Mouse (Mus musculus) stomach, embryonic 16.5 days (tissue): ENCODE results near the gene Lctl. TPM values are rescaled to one million over a fixed set of nuclear protein-coding genes. Genes with fewer than 3 reads are reported as not detected.

Experiments used
- ATAC-seq: fragments of 200-750 bp; cut with Nextera tagmentation; 2 replicates; pipeline ENCODE4 v1.8.0; 2017; ENCODE audit warnings: moderate number of reproducible peaks, moderate TSS enrichment; ENCODE audit not compliant: insufficient read depth, low FRiP score
- H3K27ac ChIP-seq: fragments of 300-500 bp; sonication (generic); 2 replicates; pipeline ENCODE4 v1.5.1; 2014; ENCODE audit warnings: low read length
- H3K27me3 ChIP-seq: fragments of 300-500 bp; sonication (generic); 2 replicates; pipeline ENCODE4 v1.6.1; 2014; ENCODE audit warnings: low read length, control low read depth, mixed read lengths; ENCODE audit not compliant: control insufficient read depth, insufficient read depth
- H3K36me3 ChIP-seq: fragments of 300-500 bp; sonication (generic); 2 replicates; pipeline ENCODE4 v1.6.1; 2014; ENCODE audit warnings: low read length; ENCODE audit not compliant: control insufficient read depth, insufficient read depth
- H3K4me1 ChIP-seq: fragments of 300-500 bp; sonication (generic); 2 replicates; pipeline ENCODE4 v1.6.1; 2014; ENCODE audit warnings: low read length, control low read depth, mixed read lengths; ENCODE audit not compliant: control insufficient read depth, insufficient read depth
- H3K4me2 ChIP-seq: fragments of 300-500 bp; sonication (generic); 2 replicates; pipeline ENCODE4 v1.6.1; 2014; ENCODE audit warnings: low read depth, low read length, mixed read lengths
- H3K4me3 ChIP-seq: fragments of 300-500 bp; sonication (generic); replicated peaks from 2 replicates; pipeline ENCODE4 v1.5.1; 2014; ENCODE audit warnings: mild to moderate bottlenecking, low read length
- H3K9ac ChIP-seq: fragments of 300-500 bp; sonication (generic); 2 replicates; pipeline ENCODE4 v1.6.1; 2014; ENCODE audit warnings: low read length
- H3K9me3 ChIP-seq: fragments of 300-500 bp; sonication (generic); replicated peaks from 2 replicates; pipeline ENCODE4 v1.6.1; 2016; ENCODE audit warnings: low read length, control low read depth; ENCODE audit not compliant: control insufficient read depth
- WGBS: fragments of 180-500 bp; shearing (Covaris S2); extraction: QIAGEN DNeasy Blood & Tissue Kit; methylation state at CpG from one replicate; pipeline ENCODE4 v1.1.7; 2014; 5-methylcytosine and 5-hydroxymethylcytosine counted together
- polyA plus RNA-seq: library from polyadenylated mRNA; unstranded; fragments of >200 nt; fragmentation: Nextera tagmentation; extraction: Ambion mirVana; gene quantifications from 2 replicates; pipeline ENCODE4 v1.2.1, GENCODE M21; 2015

Lctl gene
- polyA plus RNA-seq, 1 experiment from 2014 or later: 0.23 TPM

DNA sequence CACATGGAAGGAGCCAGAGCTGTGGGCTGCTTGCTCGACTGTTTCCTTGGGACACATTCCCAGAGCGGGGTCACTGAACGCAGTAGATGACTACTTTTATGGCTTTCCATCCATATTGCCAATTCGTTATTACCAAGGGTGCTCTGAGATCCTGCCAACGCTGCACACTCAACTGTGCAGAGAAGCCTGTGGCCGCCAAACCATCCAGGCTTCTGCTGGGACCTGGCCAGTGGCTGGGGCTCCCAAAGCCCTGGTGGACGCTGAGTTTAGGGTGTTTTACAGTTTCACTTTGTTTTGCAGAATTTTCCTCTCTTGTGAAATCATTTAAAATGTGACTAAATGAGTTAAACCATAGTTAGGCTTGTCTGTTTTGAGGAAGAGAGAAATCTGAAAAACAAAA lies 32.7 kb upstream of the Lctl start:
- no peaks in the 10 kb centered on the region for H3K9me3 ChIP-seq
- H3K4me2 ChIP-seq: peak overlapping the region; percentile 97
- H3K4me3 ChIP-seq: peak overlapping the region; percentile 49
- peak overlapping the region; percentile 70 for H3K27ac ChIP-seq
- no peaks in the 10 kb centered on the region for H3K36me3 ChIP-seq
- 46% methylated on average over 7 of the region's 7 CpGs for WGBS
- ATAC-seq: no peak
- H3K9ac ChIP-seq: peak overlapping the region; percentile 82
- no peaks in the 10 kb centered on the region for H3K27me3 ChIP-seq
- H3K4me1 ChIP-seq: peaks cover 29% of the 10 kb centered on the region

DNA sequence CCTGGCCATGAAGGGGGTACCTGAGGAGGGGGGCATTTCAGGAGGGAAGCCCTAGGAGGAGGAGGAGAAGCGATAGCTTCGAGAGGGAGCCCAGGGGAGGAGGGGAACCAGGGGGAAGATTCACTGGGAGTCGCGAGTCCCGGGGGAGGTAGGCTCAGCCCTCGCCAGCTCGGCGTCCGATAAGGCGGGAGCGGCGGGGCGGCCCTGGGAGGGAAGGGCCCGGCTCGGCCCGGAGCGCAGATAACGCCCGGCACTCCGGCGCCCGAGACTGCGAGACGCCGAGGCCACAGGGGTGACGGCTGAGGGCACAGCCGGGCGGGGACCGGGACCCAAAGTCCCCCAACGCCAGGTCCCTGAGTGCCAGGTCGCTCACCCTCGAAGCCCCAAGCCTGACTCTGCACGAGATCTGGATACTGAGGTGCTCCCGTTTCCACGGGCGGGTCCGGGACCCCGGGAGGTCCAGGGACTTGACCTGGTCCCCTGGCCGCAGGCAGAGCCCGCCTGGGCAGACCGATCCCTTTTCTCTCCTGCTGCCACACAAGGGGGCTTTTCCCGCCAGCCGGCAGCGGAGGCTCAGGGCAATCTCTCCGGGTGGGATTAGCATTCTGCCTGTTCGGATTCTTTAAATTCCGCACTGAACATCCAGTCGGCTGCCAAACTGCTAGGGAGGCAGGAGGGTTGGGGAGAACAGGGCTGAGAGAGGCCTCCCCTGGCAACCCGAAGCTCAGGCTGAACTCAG lies 32.1 kb upstream of the Lctl start:
- peaks cover 32% of the 10 kb centered on the region for H3K4me1 ChIP-seq

DNA sequence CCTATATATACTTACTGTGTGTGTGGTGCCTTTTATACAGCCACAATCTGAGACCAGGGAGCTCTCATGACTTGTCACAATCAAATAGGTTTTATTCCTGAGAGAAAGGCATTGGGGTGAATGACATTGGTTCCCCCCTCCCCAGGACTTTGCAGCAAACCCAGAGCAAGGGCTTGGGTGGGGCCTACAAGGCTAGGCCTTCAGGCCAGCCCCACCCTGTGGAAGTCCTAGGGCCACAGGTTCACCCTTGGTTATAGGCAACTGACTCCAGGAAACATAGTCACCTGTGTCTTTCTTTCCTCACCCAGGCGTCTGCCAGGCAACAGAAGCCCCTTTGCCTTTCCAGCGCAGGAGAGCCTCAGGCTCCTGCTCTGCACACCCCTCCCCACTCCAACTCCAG lies 31.0 kb upstream of the Lctl start:
- peaks cover 32% of the 10 kb centered on the region for H3K4me1 ChIP-seq
- H3K27me3 ChIP-seq: no peaks in the 10 kb centered on the region
- 52% methylated on average over 2 of the region's 2 CpGs for WGBS
- no peaks in the 10 kb centered on the region for H3K36me3 ChIP-seq
- H3K4me3 ChIP-seq: no peak overlapping the region
- H3K4me2 ChIP-seq: no peak overlapping the region
- H3K9me3 ChIP-seq: no peaks in the 10 kb centered on the region
- ATAC-seq: no peak
- H3K27ac ChIP-seq: peak overlapping the region; percentile 14; the same call in 1 of the 2 replicates
- H3K9ac ChIP-seq: no peak overlapping the region

More for the DNA sequence above, 32.1 kb upstream of the Lctl start:
- Histone ChIP-seq H3K4me2 (peak overlapping the region; percentile 97), H3K36me3 (no peaks in the 10 kb centered on the region), H3K27me3 (no peaks in the 10 kb centered on the region), H3K4me3 (peak overlapping the region; percentile 49), H3K9me3 (no peaks in the 10 kb centered on the region), H3K27ac (peak overlapping the region; percentile 70), H3K9ac (peak overlapping the region; percentile 82)
- peak; percentile 65 for ATAC-seq
- 5% methylated on average over 48 of the region's 49 CpGs for WGBS

DNA sequence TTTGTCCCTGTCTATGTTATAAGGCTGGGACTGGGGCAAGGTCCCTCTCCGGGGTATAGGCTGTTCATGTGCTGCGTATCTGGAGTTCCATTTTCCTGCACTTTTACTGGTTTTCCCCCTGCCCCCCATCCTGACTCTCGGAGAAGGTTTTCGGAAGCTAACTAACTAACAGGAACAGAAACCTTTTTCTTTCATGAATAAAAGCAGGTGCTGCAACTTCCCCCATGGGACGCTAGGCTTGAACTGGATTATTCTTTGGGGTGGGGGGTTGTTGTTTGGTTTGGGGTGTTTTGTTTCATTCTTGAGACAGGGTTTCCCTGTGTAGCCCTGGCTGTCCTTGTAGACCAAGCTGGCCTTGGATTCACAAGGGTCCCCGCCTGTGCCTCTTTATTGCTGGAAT lies 30.4 kb upstream of the Lctl start:
- Histone ChIP-seq H3K4me1 (peaks cover 32% of the 10 kb centered on the region), H3K4me3 (no peak overlapping the region)
- 78% methylated on average over 6 of the region's 6 CpGs for WGBS

DNA sequence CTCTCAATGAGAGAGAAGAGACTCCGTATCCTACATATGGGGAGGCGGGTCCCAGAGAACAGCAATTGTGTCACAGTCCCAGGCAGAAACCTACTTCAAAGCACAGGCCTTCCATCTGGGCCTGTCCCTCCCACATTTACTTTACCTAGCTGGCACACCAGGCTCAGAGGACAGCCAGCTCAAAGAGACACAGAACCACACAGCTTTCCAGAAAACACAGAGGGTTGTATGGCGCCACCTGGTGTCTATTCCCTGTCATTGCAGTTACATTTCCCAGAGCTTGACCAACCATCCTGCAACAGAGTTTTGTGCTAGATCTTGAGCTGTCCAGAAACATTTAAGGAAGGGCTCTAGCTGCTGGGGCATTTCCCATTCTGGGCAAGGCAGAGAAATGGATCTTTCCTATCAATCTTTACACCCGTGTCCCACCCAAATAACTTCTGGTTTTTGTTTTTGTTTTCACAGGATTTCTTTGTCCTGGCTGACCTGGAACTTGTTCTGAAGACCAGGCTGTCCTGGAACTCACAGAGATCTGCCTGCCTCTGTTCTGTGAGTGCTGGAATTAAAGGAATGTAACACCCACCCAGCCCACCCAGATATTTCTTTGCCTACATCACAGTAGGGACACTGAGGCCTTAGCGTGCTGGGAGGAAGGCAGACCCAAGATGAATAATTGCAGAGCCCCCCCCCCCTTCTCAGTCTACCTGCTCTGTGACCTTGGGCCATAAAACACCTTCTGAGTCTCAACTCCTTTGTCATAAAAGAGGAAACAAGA lies 29.3 kb upstream of the Lctl start:
- Histone ChIP-seq H3K4me3 (no peak overlapping the region), H3K27ac (peak overlapping the region; percentile 15; the same call in 1 of the 2 replicates), H3K9me3 (no peaks in the 10 kb centered on the region), H3K4me1 (peaks cover 32% of the 10 kb centered on the region), H3K36me3 (no peaks in the 10 kb centered on the region), H3K9ac (0 out of 2 replicates have a peak overlapping the region, but pooled peaks have one; percentile 17), H3K27me3 (no peaks in the 10 kb centered on the region), H3K4me2 (no peak overlapping the region)
- 47% methylated on average over 5 of the region's 5 CpGs for whole genome bisulfite sequencing
- peak; percentile 58; the same call in 1 of the 2 replicates for ATAC-seq

More for the DNA sequence above, 30.4 kb upstream of the Lctl start:
- Histone ChIP-seq H3K9ac (0 out of 2 replicates have a peak overlapping the region, but pooled peaks have one; percentile 9), H3K36me3 (no peaks in the 10 kb centered on the region), H3K9me3 (no peaks in the 10 kb centered on the region), H3K27ac (no peak overlapping the region), H3K27me3 (no peaks in the 10 kb centered on the region), H3K4me2 (no peak overlapping the region)
- ATAC-seq: no peak

DNA sequence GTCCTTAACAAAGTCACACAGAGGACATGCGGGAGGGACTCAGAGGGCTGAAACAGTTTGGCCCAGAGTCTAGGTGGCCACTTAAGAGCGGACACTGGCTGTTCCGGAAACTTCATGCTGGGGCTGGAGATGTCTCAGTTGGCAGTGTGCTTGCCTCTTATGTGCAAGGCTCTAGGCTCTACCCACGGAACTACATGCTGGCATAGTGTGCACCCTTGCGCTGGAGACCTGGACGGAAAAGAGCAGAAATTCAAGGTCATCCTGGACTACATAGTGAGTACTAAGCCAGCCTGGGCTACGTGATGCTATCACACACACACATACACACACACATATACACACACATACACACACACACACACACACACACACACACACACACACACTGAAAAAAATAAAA lies 28.6 kb upstream of the Lctl start:
- H3K4me3 ChIP-seq: no peak overlapping the region
- peaks cover 32% of the 10 kb centered on the region for H3K4me1 ChIP-seq
- ATAC-seq: no peak
- H3K27ac ChIP-seq: no peak overlapping the region
- H3K36me3 ChIP-seq: no peaks in the 10 kb centered on the region
- H3K9me3 ChIP-seq: no peaks in the 10 kb centered on the region
- H3K4me2 ChIP-seq: no peak overlapping the region
- H3K27me3 ChIP-seq: no peaks in the 10 kb centered on the region
- H3K9ac ChIP-seq: 0 out of 2 replicates have a peak overlapping the region, but pooled peaks have one; percentile 17
- 89% methylated on average over 7 of the region's 7 CpGs for WGBS

DNA sequence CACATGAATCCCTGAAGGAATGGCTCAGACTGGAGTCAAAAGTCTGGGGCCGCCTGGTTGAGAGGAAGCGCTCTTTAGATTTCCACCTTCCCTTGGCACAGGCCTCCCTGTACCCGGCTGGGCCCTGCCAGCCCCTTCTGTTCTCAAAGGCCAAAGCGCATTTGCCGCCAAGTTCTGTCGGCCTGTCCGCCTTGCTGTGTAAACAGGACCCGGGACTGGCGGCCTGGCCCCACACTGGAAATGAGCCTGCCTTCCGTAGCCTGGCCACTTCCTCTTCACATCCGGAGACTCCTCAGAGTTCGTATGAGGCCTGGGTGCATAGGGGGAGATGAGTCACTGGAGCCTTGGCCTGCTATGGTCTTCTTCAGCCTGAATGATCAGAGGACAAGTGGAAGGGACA lies 27.9 kb upstream of the Lctl start:
- H3K27me3 ChIP-seq: no peaks in the 10 kb centered on the region
- no peaks in the 10 kb centered on the region for H3K9me3 ChIP-seq
- H3K9ac ChIP-seq: peak overlapping the region; percentile 34; the same call in 1 of the 2 replicates
- peak overlapping the region; percentile 82 for H3K27ac ChIP-seq
- no peaks in the 10 kb centered on the region for H3K36me3 ChIP-seq
- peaks cover 34% of the 10 kb centered on the region for H3K4me1 ChIP-seq
- peak; percentile 30; the same call in 1 of the 2 replicates for ATAC-seq
- WGBS: 26% methylated on average over 12 of the region's 12 CpGs
- H3K4me2 ChIP-seq: no peak overlapping the region
- H3K4me3 ChIP-seq: no peak overlapping the region

DNA sequence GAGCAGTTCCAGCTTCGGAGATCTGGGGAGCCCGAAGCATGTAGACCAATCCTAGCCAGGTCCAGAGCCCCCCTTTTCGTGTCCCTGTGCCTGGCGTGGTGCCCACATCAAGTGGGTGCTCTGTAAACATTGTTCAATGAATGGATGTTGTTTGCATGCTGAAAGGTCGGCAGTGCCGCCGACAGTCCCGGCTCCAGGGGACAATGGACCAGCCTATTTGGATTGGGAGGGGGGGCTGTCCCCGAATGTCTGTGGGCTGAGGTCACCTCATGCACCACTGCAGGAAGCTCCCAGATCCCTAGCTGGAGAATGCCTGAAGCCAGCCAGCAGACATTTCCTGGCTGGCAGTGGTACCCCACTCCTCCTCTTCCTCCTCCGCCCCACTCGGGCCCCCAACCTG lies 22.9 kb upstream of the Lctl start:
- Histone ChIP-seq H3K4me1 (peaks cover 14% of the 10 kb centered on the region), H3K9me3 (no peaks in the 10 kb centered on the region), H3K9ac (no peak overlapping the region), H3K36me3 (no peaks in the 10 kb centered on the region), H3K4me3 (no peak overlapping the region), H3K4me2 (no peak overlapping the region), H3K27me3 (no peaks in the 10 kb centered on the region), H3K27ac (0 out of 2 replicates have a peak overlapping the region, but pooled peaks have one; percentile 40)
- WGBS: 43% methylated on average over 11 of the region's 11 CpGs
- ATAC-seq: peak; percentile 21; the same call in 1 of the 2 replicates

DNA sequence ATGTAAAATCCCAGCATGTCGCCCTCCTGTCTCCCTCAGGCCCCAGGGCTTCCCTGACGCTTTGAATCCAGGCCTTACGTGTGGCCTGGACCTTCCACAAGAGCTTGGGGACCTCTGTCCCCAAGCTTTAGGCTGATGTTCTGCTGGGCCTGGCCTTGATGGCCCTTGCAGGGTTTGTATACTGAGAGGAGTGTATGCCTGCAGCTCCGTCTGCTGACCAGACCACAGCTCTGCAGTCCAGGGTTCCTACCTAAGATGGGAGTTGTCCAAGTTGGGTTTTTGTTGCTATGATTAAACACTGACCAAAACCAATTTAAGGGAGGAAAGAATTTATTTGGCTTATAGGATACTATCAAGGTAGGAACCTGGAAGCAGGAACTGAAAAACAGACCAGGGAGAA lies 18.7 kb upstream of the Lctl start:
- no peaks in the 10 kb centered on the region for H3K27me3 ChIP-seq
- ATAC-seq: no peak
- no peaks in the 10 kb centered on the region for H3K36me3 ChIP-seq
- no peak overlapping the region for H3K9ac ChIP-seq
- H3K4me1 ChIP-seq: peaks cover 10% of the 10 kb centered on the region
- WGBS: 73% methylated on average over 4 of the region's 4 CpGs
- no peak overlapping the region for H3K27ac ChIP-seq
- H3K4me3 ChIP-seq: no peak overlapping the region
- H3K4me2 ChIP-seq: no peak overlapping the region
- no peaks in the 10 kb centered on the region for H3K9me3 ChIP-seq
